Mouse (Mus musculus) layer of hippocampus, postnatal 25 days (tissue): ENCODE data around the gene Itgb7. TPM values are rescaled to one million over a fixed set of nuclear protein-coding genes. Genes with fewer than 3 reads are reported as not detected.
"Not testable (repeated sequence)": the region's sequence is repeated elsewhere in the genome, so short reads cannot be mapped to it uniquely, and the experiment has no call there.

Source experiments
- DNase-seq, 2 experiments: peaks; one replicate each; pipeline ENCODE4 v3.0.0; 2022; ENCODE audit warnings: mixed read lengths in 2 of 2, low spot score in 1 of 2; ENCODE audit errors: extremely low spot score in 1 of 2
- total RNA-seq, 2 experiments: library from RNA; stranded (reverse); gene quantifications; 2 replicates each; pipeline ENCODE4 v1.2.3; 2021

Gene Itgb7
- total RNA-seq, 2 experiments from 2014 or later = 2.0 to 2.3 TPM

GRCm38 (mm10) chr15:102230408-102231321 lies 1.1 kb downstream of the Itgb7 start:
- DNase-seq = no peak

DNA sequence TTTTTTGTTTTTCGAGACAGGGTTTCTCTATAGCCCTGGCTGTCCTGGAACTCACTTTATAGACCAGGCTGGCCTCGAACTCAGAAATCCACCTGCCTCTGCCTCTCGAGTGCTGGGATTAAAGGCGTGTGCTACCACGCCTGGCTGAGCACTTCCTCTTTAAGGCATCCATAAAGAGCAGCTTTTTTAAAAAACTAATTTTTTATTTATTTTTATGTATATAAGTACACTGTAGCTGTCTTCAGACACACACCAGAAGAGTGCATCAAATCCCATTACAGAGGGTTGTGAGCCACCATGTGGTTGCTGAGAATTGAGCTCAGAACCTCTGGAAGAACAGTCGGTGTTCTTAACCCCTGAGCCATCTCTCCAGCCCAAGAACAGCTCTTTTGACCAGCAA lies 6.1 kb downstream of the Itgb7 start:
- DNase-seq = not testable (repeated sequence)

- no peak for DNase-seq
Measured at GRCm38 (mm10) chr15:102224992-102225617, 6.6 kb downstream of the Itgb7 start.

GRCm38 (mm10) chr15:102224186-102224991 lies 7.4 kb downstream of the Itgb7 start:
- peak; percentile 72 to 82 for DNase-seq

GRCm38 (mm10) chr15:102222386-102222785 lies 9.4 kb downstream of the Itgb7 start:
- DNase-seq = no peak

DNA sequence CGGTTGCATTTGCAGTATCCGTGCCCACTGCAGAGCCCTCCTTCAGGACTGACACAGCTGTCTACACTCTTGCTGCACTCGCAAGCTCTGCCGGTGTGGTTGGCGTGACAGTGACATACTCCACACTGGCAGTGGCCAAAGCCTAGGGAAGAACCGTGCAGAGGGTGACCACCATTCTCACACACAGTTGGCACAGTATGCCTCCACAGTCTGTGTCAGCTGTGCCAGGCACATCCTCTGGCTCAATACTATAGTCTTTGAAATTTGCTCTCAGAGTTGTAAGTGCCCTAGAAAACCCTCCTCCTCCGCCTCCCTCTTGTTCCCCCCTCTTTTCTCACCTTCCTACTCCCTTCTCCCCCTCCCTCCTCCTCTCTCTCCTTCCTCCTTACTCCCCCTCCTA lies 14.4 kb downstream of the Itgb7 start:
- DNase-seq = no peak

GRCm38 (mm10) chr15:102216459-102217228 lies 15.1 kb downstream of the Itgb7 start:
- no peak for DNase-seq

DNA sequence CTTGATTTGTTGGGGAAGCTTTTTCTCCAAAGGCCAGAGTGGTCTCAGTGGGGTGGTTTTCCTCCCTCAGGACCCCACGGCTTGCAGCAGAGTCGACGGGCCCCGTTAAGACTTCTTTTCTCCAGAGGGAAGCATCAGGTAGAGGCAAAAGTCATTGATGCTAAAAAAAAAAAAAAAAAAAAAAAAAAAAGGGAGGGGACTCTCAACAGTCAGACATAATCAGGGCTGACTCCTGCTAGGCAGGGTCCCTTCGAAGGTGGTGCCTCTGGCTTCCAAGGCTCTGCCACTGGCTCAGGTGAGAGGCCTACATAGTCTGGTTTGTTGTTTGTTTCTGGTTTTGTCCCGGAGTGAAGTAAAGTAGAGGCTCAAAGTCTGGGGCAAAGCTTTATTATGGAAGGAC lies 16.1 kb downstream of the Itgb7 start:
- no peak for DNase-seq

DNA sequence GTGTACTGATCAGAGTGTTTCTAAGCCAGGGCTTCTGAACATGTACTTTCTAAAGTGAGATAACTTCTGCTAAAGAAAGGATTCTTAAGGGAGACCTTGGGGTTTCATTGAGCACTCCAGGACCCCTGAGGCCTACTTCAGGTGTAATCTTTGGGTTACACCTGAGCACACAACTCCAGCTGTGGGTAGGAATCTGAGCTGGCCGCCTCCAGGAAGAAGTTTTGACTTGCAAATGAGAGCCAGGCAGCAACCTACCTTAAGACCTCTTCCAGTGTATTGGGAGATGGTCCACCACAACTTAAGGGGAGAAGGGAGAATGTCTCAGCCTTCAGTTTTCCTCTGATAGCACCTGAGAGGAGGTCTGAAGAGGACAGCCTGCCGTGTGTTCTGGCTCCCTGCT lies 17.6 kb downstream of the Itgb7 start:
- no peak for DNase-seq

DNA sequence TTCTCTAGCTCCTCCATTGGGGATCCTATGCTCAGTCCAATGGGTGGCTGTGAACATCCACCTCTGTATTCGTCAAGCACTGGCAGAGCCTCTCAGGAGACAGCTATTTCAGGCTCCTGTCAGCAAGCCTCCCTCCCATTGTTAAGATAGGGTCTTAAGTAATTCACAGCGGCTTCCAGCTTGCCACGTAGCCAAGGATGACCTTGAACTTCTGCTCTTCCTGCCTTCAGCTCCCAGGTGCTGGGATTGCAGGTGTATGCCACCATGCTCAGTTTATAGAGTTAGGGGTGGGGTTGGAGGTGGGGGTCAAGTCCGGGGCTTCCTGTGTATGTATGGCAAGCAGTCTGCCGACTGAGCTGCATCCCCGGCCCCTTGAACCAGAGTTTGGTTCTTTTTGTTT lies 19.8 kb downstream of the Itgb7 start:
- no peak for DNase-seq

DNA sequence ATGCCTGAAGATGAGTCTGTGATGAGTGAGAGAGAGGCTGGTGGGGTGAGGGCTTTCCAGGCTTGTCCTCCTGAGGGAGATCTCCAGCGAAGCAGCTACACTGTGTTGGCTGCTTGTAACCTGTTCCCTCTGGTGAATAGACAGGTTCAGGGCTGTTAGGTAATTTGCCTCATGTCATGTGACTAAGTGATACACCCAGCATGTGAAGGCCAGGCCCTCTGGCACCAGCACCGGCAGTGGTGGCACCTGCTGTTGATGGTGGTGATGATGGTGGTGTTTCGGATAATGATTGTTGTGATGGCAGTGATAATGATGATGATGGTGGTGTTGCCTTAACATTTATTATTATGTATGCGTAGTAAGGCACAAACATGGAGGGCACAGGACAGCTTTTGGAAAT lies 20.9 kb downstream of the Itgb7 start:
- no peak for DNase-seq

GRCm38 (mm10) chr15:102209114-102209513 lies 22.6 kb downstream of the Itgb7 start:
- no peak for DNase-seq

DNA sequence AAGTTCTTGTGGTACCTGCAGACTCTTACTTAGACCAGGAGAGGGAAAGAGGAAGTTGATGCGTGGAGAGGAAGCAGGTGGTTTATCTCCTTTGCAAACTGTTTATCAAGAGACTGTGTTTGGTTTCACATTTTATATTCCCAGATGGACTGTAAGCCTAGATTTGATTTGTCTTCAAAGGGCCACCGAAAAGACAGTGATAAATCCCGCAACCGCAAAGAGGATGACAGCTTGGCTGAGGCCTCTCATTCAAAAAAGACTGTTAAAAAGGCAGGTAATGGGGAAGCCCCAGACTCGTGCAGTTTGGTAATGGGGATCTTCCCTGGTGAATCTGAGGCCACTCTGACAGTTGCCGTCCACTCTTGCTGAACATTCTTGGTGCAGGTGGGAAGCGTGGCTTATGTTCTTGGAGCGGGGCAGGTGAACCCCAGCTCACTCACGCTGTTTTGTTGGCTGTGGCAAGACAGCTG lies 23.6 kb downstream of the Itgb7 start:
- no peak for DNase-seq

GRCm38 (mm10) chr15:102207351-102207750 lies 24.4 kb downstream of the Itgb7 start:
- no peak for DNase-seq

GRCm38 (mm10) chr15:102205779-102206178 lies 26.0 kb downstream of the Itgb7 start:
- peak in 1 of 2 experiments; percentile 29 for DNase-seq

DNA sequence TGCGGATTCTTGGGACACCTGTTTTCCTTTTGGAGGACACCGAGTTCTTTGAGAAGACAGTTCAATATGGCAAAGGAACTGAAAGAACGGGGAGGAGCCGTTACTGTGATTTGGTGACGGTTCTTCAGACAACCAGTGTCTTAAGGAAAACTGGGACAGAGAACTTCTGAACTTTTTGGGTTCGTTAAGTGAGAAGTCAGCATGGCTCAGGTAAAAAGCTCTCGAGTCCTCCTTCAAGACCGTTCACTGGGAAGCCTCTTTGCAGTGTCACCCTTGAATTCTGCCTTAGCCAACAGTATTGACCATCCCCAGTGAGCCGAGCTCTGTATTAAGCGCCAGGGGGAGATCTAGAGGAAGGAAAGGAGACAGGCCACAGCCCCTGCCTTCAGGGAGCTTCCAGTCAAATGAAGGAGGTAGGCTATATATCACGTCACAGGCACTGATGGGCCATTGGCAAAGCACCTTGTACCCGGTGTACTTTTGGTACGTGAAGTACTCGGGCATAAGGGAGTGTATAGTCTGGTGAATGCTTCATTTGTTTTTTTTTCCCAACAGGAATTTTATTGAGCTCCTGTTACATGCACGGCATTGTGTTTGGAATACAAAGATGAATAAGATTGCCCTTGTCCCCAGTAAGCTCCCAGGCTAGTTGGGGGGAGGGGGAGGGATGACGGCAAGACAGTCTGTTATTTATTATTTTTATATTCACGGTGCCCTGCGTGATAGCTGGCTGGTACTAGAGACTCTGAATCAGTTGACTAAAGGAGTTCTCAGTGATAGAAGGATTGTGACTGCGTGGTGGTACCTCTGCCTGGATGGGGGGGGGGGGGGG lies 26.9 kb downstream of the Itgb7 start, which contains the start of gene Csad:
Csad (minus strand) TSS at position 51 of the 832 bp plus-strand sequence.
- DNase-seq = no peak

GRCm38 (mm10) chr15:102203835-102204381 lies 27.8 kb downstream of the Itgb7 start:
- DNase-seq = peak; percentile 48 to 55

GRCm38 (mm10) chr15:102202971-102203834 lies 28.5 kb downstream of the Itgb7 start, which contains the start of gene Zfp740:
Zfp740 (plus strand) TSS chr15:102203249.
- DNase-seq = peak; percentile 76 to 88
